Mouse (Mus musculus) heart, postnatal 0 days (tissue): ENCODE data around the gene Zfp473.

Experiments
- CTCF ChIP-seq: IDR thresholded peaks from 2 replicates; pipeline ENCODE4 v1.5.1; 2016; ENCODE audit warnings: antibody characterized with exemption, control low read depth, low read depth
- EP300 ChIP-seq: IDR thresholded peaks from 2 replicates; pipeline ENCODE4 v1.6.1; 2016; ENCODE audit warnings: antibody characterized with exemption, low read depth

- TF ChIP-seq EP300 = no peak
- TF ChIP-seq CTCF = no peak
These were observed 45.8 kb downstream of the Zfp473 start for GRCm38 (mm10) chr7:44705086-44705485.
